Mouse (Mus musculus) brain, embryonic 14.5 days (tissue): ENCODE data around the gene Slc38a1.

ENCODE experiments used
- CTCF ChIP-seq: fragments of 200-500 bp; IDR thresholded peaks from 2 replicates; pipeline ENCODE4 v1.5.1; 2012; ENCODE audit warnings: inconsistent platforms, mild to moderate bottlenecking, moderate library complexity, borderline replicate concordance; ENCODE audit not compliant: insufficient read depth, insufficient read length; ENCODE audit errors: extremely low read depth
- POLR2A ChIP-seq: fragments of 200-500 bp; IDR thresholded peaks from 2 replicates; pipeline ENCODE4 v1.6.1; 2012; ENCODE audit warnings: mild to moderate bottlenecking, inconsistent platforms, borderline replicate concordance; ENCODE audit not compliant: poor library complexity, insufficient read depth, insufficient read length, severe bottlenecking; ENCODE audit errors: extremely low read depth

DNA sequence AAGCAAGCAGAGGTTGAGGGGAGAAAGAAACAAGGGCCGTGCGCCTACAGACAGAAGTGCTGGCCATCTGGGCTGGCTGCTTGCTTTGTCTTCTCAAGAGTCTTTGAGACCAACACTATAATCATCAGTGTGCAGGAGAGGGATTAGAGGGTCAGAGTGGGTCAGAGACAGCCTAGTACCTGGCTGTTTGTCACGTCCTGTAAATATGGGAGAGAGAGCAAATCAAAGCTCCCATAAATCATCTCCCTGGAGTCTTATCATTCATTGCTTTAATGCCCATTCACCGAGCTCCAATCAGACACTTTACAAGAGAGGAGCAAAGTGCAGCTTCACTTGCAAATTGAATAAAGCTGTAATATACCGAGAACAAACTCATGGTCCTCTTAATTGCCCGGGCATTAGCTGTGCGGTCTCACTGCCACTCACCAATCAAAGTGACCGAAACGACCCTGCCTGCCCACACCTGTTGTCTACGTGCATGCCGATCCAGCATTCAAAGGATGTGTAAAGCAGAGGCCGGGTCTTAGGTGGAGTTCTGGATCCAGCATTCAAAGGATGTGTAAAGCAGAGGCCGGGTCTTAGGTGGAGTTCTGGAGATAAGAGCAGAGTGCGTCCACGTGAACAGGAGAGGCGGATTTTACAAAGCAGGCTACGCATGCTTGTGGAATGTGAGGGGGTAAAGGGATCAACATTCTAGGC, 15.0 kb upstream of the Slc38a1 start:
- TF ChIP-seq POLR2A (no peak), CTCF (no peak)
